Mouse (Mus musculus) kidney, postnatal 14 days (tissue): ENCODE results near the gene Rnf144b.
A peak's percentile ranks its signal among the peaks of the same experiment; 100 is the strongest.

Experiments
- DNase-seq: peaks from one replicate; pipeline ENCODE4 v3.0.0; 2022; ENCODE audit warnings: mixed read lengths

Rnf144b gene

GRCm38 (mm10) chr13:47182366-47182765 lies 59.9 kb downstream of the Rnf144b start:
- DNase-seq = no peak

- no peak for DNase-seq
These were observed 60.7 kb downstream of the Rnf144b start for GRCm38 (mm10) chr13:47183033-47183730.

- DNase-seq = no peak
These were observed 61.3 kb downstream of the Rnf144b start for GRCm38 (mm10) chr13:47183771-47184170.

- DNase-seq = no peak
These were observed 65.4 kb downstream of the Rnf144b start for GRCm38 (mm10) chr13:47187836-47188235.

GRCm38 (mm10) chr13:47189971-47190370 lies 67.5 kb downstream of the Rnf144b start:
- no peak for DNase-seq

- no peak for DNase-seq
These were observed 69.7 kb downstream of the Rnf144b start for GRCm38 (mm10) chr13:47192200-47192599.

- DNase-seq = no peak
These were observed 70.3 kb downstream of the Rnf144b start for GRCm38 (mm10) chr13:47192771-47193170.

GRCm38 (mm10) chr13:47193326-47194153 lies 71.1 kb downstream of the Rnf144b start:
- DNase-seq = peak; percentile 80

- DNase-seq = no peak
These were observed 72.2 kb downstream of the Rnf144b start for GRCm38 (mm10) chr13:47194695-47195094.

GRCm38 (mm10) chr13:47195491-47195890 lies 73.0 kb downstream of the Rnf144b start:
- no peak for DNase-seq

GRCm38 (mm10) chr13:47200011-47200670 lies 77.7 kb downstream of the Rnf144b start:
- no peak for DNase-seq

- DNase-seq = no peak
These were observed 79.6 kb downstream of the Rnf144b start for GRCm38 (mm10) chr13:47201962-47202624.

GRCm38 (mm10) chr13:47210496-47210895 lies 88.0 kb downstream of the Rnf144b start:
- no peak for DNase-seq

GRCm38 (mm10) chr13:47210992-47211391 lies 88.5 kb downstream of the Rnf144b start:
- no peak for DNase-seq

- no peak for DNase-seq
These were observed 89.1 kb downstream of the Rnf144b start for GRCm38 (mm10) chr13:47211581-47211980.

GRCm38 (mm10) chr13:47213817-47214216 lies 91.4 kb downstream of the Rnf144b start:
- DNase-seq = no peak

- DNase-seq = peak; percentile 54
These were observed 92.4 kb downstream of the Rnf144b start for GRCm38 (mm10) chr13:47214895-47215294.

- no peak for DNase-seq
These were observed 93.5 kb downstream of the Rnf144b start for GRCm38 (mm10) chr13:47215815-47216585.

GRCm38 (mm10) chr13:47217107-47217571 lies 94.7 kb downstream of the Rnf144b start:
- DNase-seq = peak; percentile 48

- no peak for DNase-seq
These were observed 95.9 kb downstream of the Rnf144b start for GRCm38 (mm10) chr13:47218351-47218750.

- DNase-seq = no peak
These were observed 98.0 kb downstream of the Rnf144b start for GRCm38 (mm10) chr13:47220426-47220825.
